Mouse (Mus musculus): ENCODE data around the gene Rgl1.

GRCm38 (mm10) chr1:152761791-152762190 is 4.4 kb downstream of the Rgl1 start:
- no peak for TF ChIP-seq CTCF (IDR thresholded peaks at IDR 0.05)
- TF ChIP-seq EP300 (IDR thresholded peaks at IDR 0.05), result no peak
